Mouse (Mus musculus) lung, postnatal 0 days (tissue): ENCODE measurements around the gene Nck2.

ENCODE experiments used
- CTCF ChIP-seq: IDR thresholded peaks from 2 replicates; pipeline ENCODE4 v1.5.1; 2016; ENCODE audit warnings: antibody characterized with exemption, mild to moderate bottlenecking
- EP300 ChIP-seq: IDR thresholded peaks from 2 replicates; pipeline ENCODE4 v1.6.1; 2016; ENCODE audit warnings: antibody characterized with exemption, mild to moderate bottlenecking, control low read depth

- TF ChIP-seq CTCF: no peak
- TF ChIP-seq EP300: no peak
These were observed 21.2 kb upstream of the Nck2 start for GRCm38 (mm10) chr1:43422969-43423748.
